Mouse (Mus musculus): ENCODE results near the gene Scarf1. TPM values are rescaled to one million over a fixed set of nuclear protein-coding genes. Genes with fewer than 3 reads are reported as not detected.
A peak's percentile ranks its signal among the peaks of the same experiment; 100 is the strongest.

Gene Scarf1
- polyA plus RNA-seq (2015; fragmentation: Nextera tagmentation; extraction: Ambion mirVana): 2.7 and 3.2 TPM in 2 replicates

DNA sequence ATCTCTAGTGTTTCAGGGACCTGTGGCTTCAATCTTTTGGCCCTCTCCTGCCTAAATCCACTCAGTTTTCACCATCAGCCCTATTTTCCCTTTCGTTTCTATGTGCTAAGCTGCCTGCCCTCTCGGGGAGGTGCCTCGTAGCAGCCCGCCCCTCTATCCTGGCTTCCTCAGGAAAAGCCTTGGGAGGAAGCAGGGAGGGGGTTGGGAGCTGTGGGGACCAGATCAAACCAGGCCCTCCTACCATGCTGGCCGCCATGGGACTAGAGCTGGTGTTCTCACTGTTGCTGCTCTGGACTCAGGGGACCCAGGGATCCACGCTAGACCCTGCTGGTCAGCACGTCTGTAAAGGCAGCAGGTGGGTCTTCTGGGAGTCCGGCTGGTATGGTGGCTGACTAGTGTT, at the start of gene Scarf1:
Scarf1 (plus strand) TSS at position 205 of the 400 bp plus-strand sequence.

DNA sequence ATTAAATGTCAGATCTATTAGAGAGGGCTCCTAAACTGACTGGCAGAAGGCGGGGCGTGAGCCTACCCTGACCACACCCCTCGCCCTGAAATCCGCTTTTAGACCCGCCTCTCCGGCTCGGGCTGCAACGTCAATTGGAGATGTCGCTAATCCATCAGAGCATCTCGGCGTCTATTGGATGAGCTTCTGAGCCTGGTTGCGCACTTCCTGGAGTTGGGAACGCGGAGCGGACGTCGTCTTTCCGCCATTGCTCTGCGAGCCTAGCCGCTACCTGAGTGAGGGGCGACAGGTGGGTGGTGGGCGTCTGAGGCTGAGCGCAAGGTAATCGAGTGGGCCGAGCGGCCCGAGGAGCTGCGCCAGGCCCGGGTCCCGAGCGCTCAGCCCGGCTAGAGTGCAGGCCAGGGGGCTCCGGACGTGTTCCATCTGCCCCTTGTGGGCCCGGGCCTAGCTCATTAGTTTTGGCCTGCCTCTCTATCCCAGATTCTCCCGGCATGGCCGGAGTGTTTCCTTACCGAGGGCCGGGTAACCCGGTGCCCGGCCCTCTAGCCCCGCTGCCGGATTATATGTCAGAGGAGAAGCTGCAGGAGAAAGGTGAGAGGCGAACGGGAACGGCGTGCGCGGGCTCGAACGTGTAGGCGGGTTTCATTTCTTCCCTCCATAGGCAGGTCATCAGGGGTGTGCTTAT, 26.6 kb upstream of the Scarf1 start, which contains the start of gene Prpf8:
Prpf8 (plus strand) TSS at position 216 of the 685 bp plus-strand sequence.

DNA sequence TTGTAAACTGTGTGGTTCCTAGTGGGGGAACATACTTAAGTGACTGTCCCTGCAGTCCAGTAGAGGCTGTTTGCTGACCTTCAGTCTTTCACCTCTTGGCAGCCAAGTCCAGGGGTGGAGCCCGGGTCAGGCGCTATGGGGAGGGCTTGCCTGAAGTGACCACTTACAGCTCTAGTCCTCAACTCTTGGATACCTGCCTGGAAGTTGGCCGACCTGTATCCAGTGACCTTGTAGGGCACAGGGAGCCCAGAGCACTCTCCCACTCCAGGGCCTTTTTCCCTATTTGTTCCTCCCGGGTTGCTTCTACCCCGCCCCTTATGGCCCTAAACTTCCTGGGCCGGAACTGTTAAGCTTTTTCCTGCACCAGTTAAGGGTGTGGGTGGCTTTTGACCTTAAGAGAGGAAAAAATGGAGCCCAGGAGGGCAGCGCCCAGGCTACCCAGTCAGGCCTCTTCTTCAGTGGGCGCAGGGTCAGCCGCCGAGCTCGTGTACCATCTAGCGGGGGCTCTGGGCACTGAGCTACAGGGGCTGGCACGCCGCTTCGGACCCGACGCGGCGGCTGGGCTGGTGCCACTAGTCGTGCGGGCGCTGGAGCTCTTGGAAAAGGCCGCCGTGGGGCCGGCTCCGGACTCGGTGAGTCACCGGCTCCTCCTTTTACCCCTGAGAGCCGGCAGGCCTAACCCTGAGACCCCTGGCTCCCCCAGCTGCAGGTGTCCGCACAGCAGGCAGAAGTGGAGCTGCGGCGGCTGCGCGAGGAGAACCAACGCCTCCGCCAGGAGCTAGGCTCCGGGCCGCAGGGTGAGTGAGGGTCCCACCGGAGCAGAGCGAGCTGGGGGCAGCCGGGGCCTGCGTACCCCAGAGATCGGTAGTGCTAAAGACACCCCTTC, 3.4 kb upstream of the Scarf1 start, which contains the start of gene Rilp:
Rilp (plus strand) TSS at position 354 of the 886 bp plus-strand sequence.

DNA sequence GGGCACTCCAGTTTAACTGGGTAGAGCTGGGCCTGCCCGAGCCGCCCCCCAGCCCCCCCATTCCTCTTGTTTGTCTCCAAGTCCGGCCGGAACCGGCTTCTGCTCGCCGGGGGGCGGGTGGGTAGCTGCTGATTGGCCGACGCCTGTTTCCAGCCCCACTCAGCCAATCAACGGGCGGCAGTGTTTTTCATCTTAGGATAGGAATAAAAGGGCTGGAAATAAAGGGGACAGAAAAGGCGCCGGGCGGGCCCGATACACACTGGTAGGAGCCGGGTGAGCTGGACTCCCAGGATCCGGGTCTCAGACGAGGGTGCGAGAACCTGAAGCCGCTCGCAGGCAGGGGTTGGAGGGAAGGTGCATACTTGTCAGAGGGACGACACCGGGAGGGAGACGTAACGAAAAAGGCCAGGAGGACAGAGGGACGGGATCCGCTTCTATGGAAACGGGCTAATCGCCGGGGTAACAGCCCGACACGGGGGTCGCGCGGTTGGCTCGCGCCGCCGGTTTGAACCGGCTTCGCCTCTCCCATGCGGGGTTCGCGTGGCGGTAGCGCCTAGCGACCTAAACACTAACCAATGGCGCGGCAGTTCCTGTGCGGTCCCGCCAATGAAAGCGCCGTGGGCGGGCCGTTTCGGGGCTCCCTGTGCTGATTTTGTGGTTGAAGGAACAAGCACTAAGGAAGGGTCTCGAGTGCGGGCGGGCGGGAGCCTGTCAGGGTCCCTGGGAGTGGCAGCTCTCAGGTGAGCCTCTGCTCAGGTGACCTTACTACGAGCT, 18.3 kb downstream of the Scarf1 start, which contains the start of gene Slc43a2:
Slc43a2 (plus strand) TSS at position 226 of the 774 bp plus-strand sequence.

MicroRNAs within 50 kb of the gene (microRNA counts, 519-probe panel; counts per million panel counts)
- microRNA mmu-miR-22: 5,697 counts per million, percentile 98 among the panel's probes with 10 or more counts

Small RNAs within 50 kb of the gene (microRNA-seq; reads per million reads assigned to microRNA genes)
- 49,453 reads per million, percentile 99 among the genes with 10 or more reads in this experiment for gene Mir22
- gene Mir3971: not detected

Other genes starting within 250 kb of the Scarf1 start
- gene Rpa1, start 165.2 kb upstream of the Scarf1 start, polyA plus RNA-seq (2015; fragmentation: Nextera tagmentation; extraction: Ambion mirVana): 95.4 and 102 TPM in 2 replicates
- 11.2 and 11.3 TPM in 2 replicates for gene Smyd4, start 165.1 kb upstream of the Scarf1 start, polyA plus RNA-seq (2015; fragmentation: Nextera tagmentation; extraction: Ambion mirVana)
- gene Serpinf1, start 90.8 kb upstream of the Scarf1 start, polyA plus RNA-seq (2015; fragmentation: Nextera tagmentation; extraction: Ambion mirVana): 168 and 180 TPM in 2 replicates
- 0.21 and 0.57 TPM in 2 replicates for gene Serpinf2, start 73.9 kb upstream of the Scarf1 start, polyA plus RNA-seq (2015; fragmentation: Nextera tagmentation; extraction: Ambion mirVana)
- gene Wdr81, start 58.8 kb upstream of the Scarf1 start, polyA plus RNA-seq (2015; fragmentation: Nextera tagmentation; extraction: Ambion mirVana): 3.1 and 3.6 TPM in 2 replicates
- gene Tlcd2, start 51.8 kb upstream of the Scarf1 start, polyA plus RNA-seq (2015; fragmentation: Nextera tagmentation; extraction: Ambion mirVana): 20.0 and 24.6 TPM in 2 replicates
- gene Prpf8, start 26.7 kb upstream of the Scarf1 start, polyA plus RNA-seq (2015; fragmentation: Nextera tagmentation; extraction: Ambion mirVana): 18.4 and 19.3 TPM in 2 replicates
- 3.8 and 4.4 TPM in 2 replicates for gene Rilp, start 3.4 kb upstream of the Scarf1 start, polyA plus RNA-seq (2015; fragmentation: Nextera tagmentation; extraction: Ambion mirVana)
- gene Slc43a2, start 18.2 kb downstream of the Scarf1 start, polyA plus RNA-seq (2015; fragmentation: Nextera tagmentation; extraction: Ambion mirVana): 3.7 and 4.3 TPM in 2 replicates
- 110 and 112 TPM in 2 replicates for gene Pitpna, start 74.6 kb downstream of the Scarf1 start, polyA plus RNA-seq (2015; fragmentation: Nextera tagmentation; extraction: Ambion mirVana)
- 18.8 and 22.6 TPM in 2 replicates for gene Inpp5k, start 117.4 kb downstream of the Scarf1 start, polyA plus RNA-seq (2015; fragmentation: Nextera tagmentation; extraction: Ambion mirVana)
- gene Myo1c, start 137.0 kb downstream of the Scarf1 start, polyA plus RNA-seq (2015; fragmentation: Nextera tagmentation; extraction: Ambion mirVana): 108 and 141 TPM in 2 replicates
- gene Crk, start 165.7 kb downstream of the Scarf1 start, polyA plus RNA-seq (2015; fragmentation: Nextera tagmentation; extraction: Ambion mirVana): 86.8 and 101 TPM in 2 replicates
- gene Ywhae, start 219.3 kb downstream of the Scarf1 start, polyA plus RNA-seq (2015; fragmentation: Nextera tagmentation; extraction: Ambion mirVana): 414 and 511 TPM in 2 replicates